Mouse (Mus musculus): ENCODE measurements around the gene Apol8.
"Not testable (repeated sequence)": the region's sequence is repeated elsewhere in the genome, so short reads cannot be mapped to it uniquely, and the experiment has no call there.

GRCm38 (mm10) chr15:77718240-77718639 lies 38.6 kb downstream of the Apol8 start:
- not testable (repeated sequence) for TF ChIP-seq EP300, CTCF (IDR thresholded peaks at IDR 0.05)

Data from lung, postnatal 0 days (tissue).